Mouse (Mus musculus) liver, embryonic 14.5 days (tissue): ENCODE measurements around the gene Cuedc1. TPM values are rescaled to one million over a fixed set of nuclear protein-coding genes. Genes with fewer than 3 reads are reported as not detected.
A peak's percentile ranks its signal among the peaks of the same experiment; 100 is the strongest.

Source experiments
- ATAC-seq: fragments of 200-750 bp; cut with Nextera tagmentation; 2 replicates; pipeline ENCODE4 v1.8.0; 2017; ENCODE audit warnings: moderate number of reproducible peaks, mild to moderate bottlenecking, moderate library complexity; ENCODE audit not compliant: insufficient read depth
- DNase-seq, 3 experiments: peaks; one replicate each; pipeline ENCODE4 v3.0.0-alpha.2; 2012 to 2013; ENCODE audit warnings: low read depth in 3 of 3, low spot score in 3 of 3
- H3K27ac ChIP-seq: fragments of 300-500 bp; sonication (generic); 2 replicates; pipeline ENCODE4 v1.5.1; 2014; ENCODE audit warnings: moderate library complexity, mild to moderate bottlenecking, control low read depth, inconsistent platforms
- H3K27me3 ChIP-seq: fragments of 300-500 bp; sonication (generic); 2 replicates; pipeline ENCODE4 v1.6.1; 2014; ENCODE audit warnings: mild to moderate bottlenecking, low read length, moderate library complexity; ENCODE audit not compliant: control insufficient read depth, insufficient read depth
- H3K36me3 ChIP-seq: fragments of 300-500 bp; sonication (generic); replicated peaks from 2 replicates; pipeline ENCODE4 v1.6.1; 2014; ENCODE audit warnings: low read depth; ENCODE audit not compliant: control insufficient read depth, insufficient read depth
- H3K4me1 ChIP-seq, 2 experiments: fragments of 200-500 bp in 1 of 2; fragments of 300-500 bp in 1 of 2; sonication (generic) in 1 of 2; replicated peaks; 2 replicates each; pipeline ENCODE4 v1.6.1; 2012 to 2014; ENCODE audit warnings: antibody characterized with exemption in 1 of 2, inconsistent platforms in 1 of 2, low read length in 1 of 2; ENCODE audit not compliant: control insufficient read depth in 2 of 2, insufficient read depth in 2 of 2
- H3K4me2 ChIP-seq: fragments of 300-500 bp; sonication (generic); 2 replicates; pipeline ENCODE4 v1.6.1; 2014; ENCODE audit warnings: low read depth, mild to moderate bottlenecking, control low read depth, moderate library complexity
- H3K4me3 ChIP-seq, 2 experiments: fragments of 200-500 bp in 1 of 2; fragments of 300-500 bp in 1 of 2; sonication (generic) in 1 of 2; 2 replicates each; pipeline ENCODE4 v1.5.1; 2012 to 2014; ENCODE audit warnings: low read depth in 2 of 2, low read length in 2 of 2, mild to moderate bottlenecking in 2 of 2, control low read depth in 1 of 2, inconsistent platforms in 1 of 2, moderate library complexity in 1 of 2; ENCODE audit not compliant: insufficient read depth in 1 of 2
- H3K9ac ChIP-seq: fragments of 300-500 bp; sonication (generic); replicated peaks from 2 replicates; pipeline ENCODE4 v1.6.1; 2014; ENCODE audit warnings: mild to moderate bottlenecking, control low read depth, moderate library complexity
- H3K9me3 ChIP-seq: fragments of 300-500 bp; sonication (generic); 2 replicates; pipeline ENCODE4 v1.6.1; 2016; ENCODE audit warnings: low read length, mixed read lengths; ENCODE audit not compliant: control insufficient read depth
- CTCF ChIP-seq: IDR thresholded peaks from 2 replicates; pipeline ENCODE4 v1.5.1; 2016; ENCODE audit warnings: antibody characterized with exemption, low read depth, control low read depth
- EP300 ChIP-seq: IDR thresholded peaks from 2 replicates; pipeline ENCODE4 v1.6.1; 2016; ENCODE audit warnings: antibody characterized with exemption, low read depth
- WGBS: fragments of 180-500 bp; shearing (Covaris S2); extraction: QIAGEN DNeasy Blood & Tissue Kit; methylation state at CpG from one replicate; pipeline ENCODE4 v1.1.7; 2014; ENCODE audit not compliant: insufficient replicate concordance; 5-methylcytosine and 5-hydroxymethylcytosine counted together
- polyA plus RNA-seq, 2 experiments: library from polyadenylated mRNA; depleted of rRNA in 1 of 2; stranded (reverse) in 1 of 2; unstranded in 1 of 2; fragments of >200 nt; fragmentation: Nextera tagmentation in 1 of 2; extraction: Ambion mirVana in 1 of 2; gene quantifications; 2 replicates each; pipeline versions ENCODE4 v1.2.1 to v1.2.3; 2012 to 2014

Cuedc1 gene
- polyA plus RNA-seq, 2 experiments, result 0.36 to 0.96 TPM

DNA sequence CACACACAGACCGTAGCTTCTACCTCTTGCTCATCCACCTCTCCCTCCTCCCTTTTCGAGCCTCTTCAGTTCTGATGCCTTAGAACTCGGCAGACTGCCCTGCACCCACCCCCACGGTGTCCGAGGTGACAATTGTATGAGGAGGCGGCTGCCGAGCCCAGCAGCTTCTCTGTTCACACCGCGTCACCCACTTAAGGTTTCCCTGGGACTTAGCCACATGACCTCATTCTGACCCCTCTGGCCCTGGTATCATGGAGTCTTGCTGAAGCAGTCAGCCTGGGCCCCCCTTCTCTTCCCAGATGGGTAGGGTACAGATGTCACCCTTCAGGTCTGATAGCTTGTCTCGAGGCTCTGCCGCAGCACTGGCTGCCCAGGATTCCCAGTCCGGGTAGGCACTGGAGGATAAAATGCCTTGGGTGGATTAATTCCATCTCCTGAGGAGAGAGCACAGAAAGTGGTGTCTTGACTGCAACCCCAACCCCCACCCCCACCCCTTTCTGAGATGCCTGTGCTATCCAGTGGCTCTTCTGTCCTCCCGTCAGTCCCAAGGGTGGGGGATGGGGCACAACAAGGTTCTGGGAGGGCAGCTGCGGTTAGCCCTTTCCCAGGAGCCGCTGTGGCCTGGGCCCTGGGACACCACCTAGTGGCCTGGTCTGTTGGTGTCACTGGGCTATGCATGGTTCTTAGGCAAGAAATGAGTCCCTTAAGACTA is 63.9 kb downstream of the Cuedc1 start:
- Histone ChIP-seq H3K4me1 (peaks cover 0 to 9% of the 10 kb centered on the region in 2 experiments; a peak in 1 of 4 replicates), H3K9me3 (no peaks in the 10 kb centered on the region), H3K4me3 (peak overlapping the region; percentile 18 to 28), H3K27me3 (no peaks in the 10 kb centered on the region; the same call in 1 of the 2 replicates), H3K9ac (no peak overlapping the region), H3K4me2 (peak overlapping the region; percentile 66), H3K36me3 (no peaks in the 10 kb centered on the region), H3K27ac (no peak overlapping the region)
- DNase-seq, result peak; percentile 28 to 37 (median 35)
- WGBS, result under 1% methylated on average over 15 of the region's 15 CpGs
- TF ChIP-seq EP300 (no peak), CTCF (peak; percentile 85)
- ATAC-seq, result peak; percentile 69; the same call in 1 of the 2 replicates

DNA sequence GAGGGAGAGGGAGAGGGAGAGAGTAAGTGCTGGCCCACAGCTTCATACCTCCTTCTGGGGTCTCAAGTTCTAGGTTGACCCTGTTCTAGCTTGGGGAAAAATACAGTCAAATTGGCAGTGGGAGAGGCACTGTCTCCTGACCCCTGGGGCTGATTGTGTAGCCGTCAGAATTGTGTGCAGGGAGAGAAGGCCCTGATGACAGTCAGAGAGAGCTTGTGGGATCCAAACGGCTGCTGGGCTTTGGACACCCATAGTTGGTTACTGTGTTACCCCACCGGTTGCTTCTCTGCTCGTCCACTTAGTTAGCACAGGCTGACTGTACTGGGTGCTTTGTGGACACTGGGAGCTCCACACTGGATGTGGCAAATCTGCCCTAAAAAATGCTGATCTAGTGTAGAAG is 64.9 kb downstream of the Cuedc1 start:
- peaks cover 0 to 9% of the 10 kb centered on the region in 2 experiments; a peak in 1 of 4 replicates for H3K4me1 ChIP-seq
- H3K27me3 ChIP-seq, result no peaks in the 10 kb centered on the region; the same call in 1 of the 2 replicates
- H3K36me3 ChIP-seq, result no peaks in the 10 kb centered on the region
- no peak overlapping the region for H3K27ac ChIP-seq
- 35% methylated on average over 4 of the region's 4 CpGs for WGBS
- ATAC-seq (no peak), DNase-seq (no peak)
- H3K9me3 ChIP-seq, result no peaks in the 10 kb centered on the region
- no peak overlapping the region for H3K9ac ChIP-seq
- H3K4me2 ChIP-seq, result no peak overlapping the region
- no peak overlapping the region for H3K4me3 ChIP-seq
- no peak for TF ChIP-seq EP300
- no peak for TF ChIP-seq CTCF

DNA sequence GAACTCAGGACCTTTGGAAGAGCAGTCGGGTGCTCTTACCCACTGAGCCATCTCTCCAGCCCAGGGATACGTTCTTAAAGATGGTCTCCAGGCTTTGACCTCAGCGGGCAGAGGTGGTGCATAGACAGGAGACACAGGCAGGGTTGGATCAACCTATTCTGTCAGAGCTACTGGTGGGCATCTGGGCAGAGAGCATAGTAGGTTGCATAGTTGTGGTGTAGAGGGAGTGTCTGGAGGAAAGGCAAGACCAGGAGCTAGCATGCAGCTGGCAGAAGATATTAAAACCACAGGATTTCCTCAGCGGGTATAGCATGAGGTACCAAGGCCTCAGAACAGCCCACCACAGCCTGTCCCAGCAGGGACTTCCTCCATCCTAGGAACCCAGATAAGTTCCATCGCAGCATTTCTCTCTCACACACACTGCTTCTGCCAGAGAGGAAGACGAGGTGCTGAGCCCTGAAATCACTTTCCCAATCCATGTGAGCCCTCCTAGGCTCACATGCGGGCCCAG is 66.4 kb downstream of the Cuedc1 start:
- H3K27me3 ChIP-seq, result no peaks in the 10 kb centered on the region; the same call in 1 of the 2 replicates
- peaks cover 0 to 9% of the 10 kb centered on the region in 2 experiments; a peak in 1 of 4 replicates for H3K4me1 ChIP-seq
- no peak overlapping the region for H3K4me3 ChIP-seq
- H3K36me3 ChIP-seq, result no peaks in the 10 kb centered on the region
- ATAC-seq, result 0 out of 2 replicates have a peak, but pooled peaks have one; percentile 30
- no peak overlapping the region for H3K27ac ChIP-seq
- TF ChIP-seq CTCF, result no peak
- no peaks in the 10 kb centered on the region for H3K9me3 ChIP-seq
- no peak for DNase-seq
- 18% methylated on average over 7 of the region's 7 CpGs for WGBS
- H3K4me2 ChIP-seq, result no peak overlapping the region
- no peak overlapping the region for H3K9ac ChIP-seq

DNA sequence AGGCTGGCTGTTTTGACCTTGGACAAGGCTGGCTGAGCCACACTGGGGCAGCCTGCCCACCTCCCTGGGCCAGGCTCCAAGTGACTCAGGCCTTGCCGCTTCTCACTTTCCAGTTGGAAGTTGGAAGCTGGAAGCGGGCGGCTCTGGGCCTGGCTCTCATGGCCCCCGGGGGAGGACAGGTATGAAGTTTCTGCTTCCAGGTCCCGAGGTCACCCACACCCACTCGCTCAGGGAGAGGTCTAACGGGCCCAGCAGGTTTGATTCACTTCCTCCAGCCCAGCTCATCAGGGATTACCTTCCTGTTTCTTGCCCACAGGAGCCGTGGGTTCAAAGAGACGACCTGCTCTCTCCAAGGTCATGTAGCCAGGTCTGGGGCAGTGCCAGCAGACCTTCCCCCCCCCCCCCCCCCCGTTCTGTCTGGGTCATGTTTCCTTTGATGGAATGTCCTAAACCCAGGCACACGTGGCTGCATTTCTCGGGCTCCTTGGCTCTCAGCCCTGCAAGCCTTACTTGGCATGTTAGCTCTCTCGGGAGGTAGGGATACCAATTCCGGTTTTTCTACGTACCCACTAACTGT is 67.0 kb downstream of the Cuedc1 start:
- ATAC-seq, result no peak
- Histone ChIP-seq H3K4me2 (no peak overlapping the region), H3K9me3 (no peaks in the 10 kb centered on the region), H3K4me3 (no peak overlapping the region), H3K4me1 (peaks cover 0 to 9% of the 10 kb centered on the region in 2 experiments; a peak in 1 of 4 replicates), H3K27ac (no peak overlapping the region), H3K27me3 (no peaks in the 10 kb centered on the region; the same call in none of the 2 replicates), H3K36me3 (no peaks in the 10 kb centered on the region), H3K9ac (no peak overlapping the region)
- no peak for DNase-seq
- TF ChIP-seq EP300, result no peak
- TF ChIP-seq CTCF, result no peak
- WGBS, result 20% methylated on average over 15 of the region's 15 CpGs

DNA sequence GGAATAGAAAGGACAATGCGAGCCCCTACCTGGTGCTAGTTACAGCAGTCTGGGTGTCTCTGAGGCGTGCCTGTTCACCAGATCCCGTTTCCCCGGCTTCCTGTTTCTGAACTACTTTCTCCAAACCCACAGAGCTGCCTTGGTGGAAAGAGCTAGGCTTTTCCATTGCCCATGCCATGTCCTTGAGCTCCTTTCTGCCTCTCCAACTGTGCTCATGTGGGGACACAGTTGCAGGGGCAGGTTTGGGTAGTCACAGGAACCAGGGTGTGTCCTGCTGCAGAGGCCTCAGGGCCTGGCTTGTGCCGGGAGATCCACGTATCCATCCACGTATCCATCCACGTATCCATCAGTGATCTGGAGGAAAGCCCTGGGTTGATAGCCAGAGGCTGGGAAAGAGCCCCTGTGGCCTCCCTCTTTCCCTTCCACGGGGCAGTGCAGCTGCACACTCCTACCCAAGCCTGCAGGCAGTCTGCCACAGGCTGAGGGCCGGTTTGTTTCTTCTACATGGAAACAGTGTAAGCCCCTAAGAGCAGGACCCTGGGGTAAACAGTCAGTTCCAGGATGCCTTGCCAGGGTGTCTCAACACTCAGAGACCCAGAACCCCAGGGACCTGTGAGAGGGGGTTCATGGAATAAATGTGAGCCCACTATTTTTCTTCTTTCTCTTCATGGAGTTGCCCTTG is 68.0 kb downstream of the Cuedc1 start:
- H3K36me3 ChIP-seq, result no peaks in the 10 kb centered on the region
- H3K4me3 ChIP-seq, result no peak overlapping the region
- no peaks in the 10 kb centered on the region for H3K9me3 ChIP-seq
- TF ChIP-seq EP300 (no peak), CTCF (no peak)
- 45% methylated on average over 10 of the region's 10 CpGs for WGBS
- peaks cover 0 to 7% of the 10 kb centered on the region in 2 experiments; a peak in 1 of 4 replicates for H3K4me1 ChIP-seq
- no peak for ATAC-seq
- no peaks in the 10 kb centered on the region; the same call in none of the 2 replicates for H3K27me3 ChIP-seq
- no peak overlapping the region for H3K9ac ChIP-seq
- no peak overlapping the region for H3K4me2 ChIP-seq
- no peak overlapping the region for H3K27ac ChIP-seq
- no peak for DNase-seq
